Mouse (Mus musculus): ENCODE data around the gene Kirrel2. TPM values are rescaled to one million over a fixed set of nuclear protein-coding genes. Genes with fewer than 3 reads are reported as not detected.

The Kirrel2 gene
- polyA plus RNA-seq, 1 experiment from 2014 or later: 0.52 TPM

- H3K27ac ChIP-seq: peak within 1 kb of the TSS; percentile 50
- H3K36me3 ChIP-seq: 0 out of 2 replicates have a peak, but pooled peaks cover 12% of the 10 kb centered on the region
- peaks cover 2% of the 10 kb centered on the region; the same call in 1 of the 2 replicates for H3K9me3 ChIP-seq
- H3K4me1 ChIP-seq: peaks cover 8% of the 10 kb centered on the region; the same call in 1 of the 2 replicates
- H3K27me3 ChIP-seq: peaks cover 44% of the 10 kb centered on the region
- H3K9ac ChIP-seq: peak within 1 kb of the TSS; percentile 77
- H3K4me3 ChIP-seq: peak within 1 kb of the TSS; percentile 78
- H3K4me2 ChIP-seq (replicated peaks): peak within 1 kb of the TSS; percentile 73
- WGBS: 1% methylated on average over 71 of the region's 72 CpGs
- peak; percentile 58 for ATAC-seq (ENCODE audit: insufficient number of reproducible peaks, insufficient read depth, low FRiP score, low TSS enrichment)
Observed at GRCm38 (mm10) chr7:30444971-30445751, 12.3 kb downstream of the Kirrel2 start, which contains the start of gene Aplp1. Gene Aplp1 (minus strand): TSS chr7:30445535.

GRCm38 (mm10) chr7:30444154-30444970 lies 13.1 kb downstream of the Kirrel2 start:
- peaks cover 8% of the 10 kb centered on the region; the same call in 1 of the 2 replicates for H3K4me1 ChIP-seq
- peaks cover 2% of the 10 kb centered on the region; the same call in 1 of the 2 replicates for H3K9me3 ChIP-seq
- H3K27ac ChIP-seq: peak overlapping the region; percentile 50; the same call in 1 of the 2 replicates
- H3K4me2 ChIP-seq (replicated peaks): peak overlapping the region; percentile 73
- H3K4me3 ChIP-seq: peak overlapping the region; percentile 78
- WGBS: under 1% methylated on average over 38 of the region's 38 CpGs
- H3K36me3 ChIP-seq: 0 out of 2 replicates have a peak, but pooled peaks cover 12% of the 10 kb centered on the region
- H3K27me3 ChIP-seq: peaks cover 45% of the 10 kb centered on the region
- H3K9ac ChIP-seq: peak overlapping the region; percentile 77
- peak; percentile 17; the same call in 1 of the 2 replicates for ATAC-seq (ENCODE audit: insufficient number of reproducible peaks, insufficient read depth, low FRiP score, low TSS enrichment)

- Histone ChIP-seq H3K4me3 (peak overlapping the region; percentile 78; the same call in 1 of the 2 replicates), H3K9ac (no peak overlapping the region)
- 26% methylated on average over 9 of the region's 9 CpGs for WGBS
Observed at GRCm38 (mm10) chr7:30443696-30444095, 13.8 kb downstream of the Kirrel2 start.

GRCm38 (mm10) chr7:30440697-30441096 lies 16.8 kb downstream of the Kirrel2 start:
- ATAC-seq (ENCODE audit: insufficient number of reproducible peaks, insufficient read depth, low FRiP score, low TSS enrichment): no peak
- WGBS: 49% methylated on average over 2 of the region's 5 CpGs
- H3K4me2 ChIP-seq (replicated peaks): no peak overlapping the region
- peaks cover 8% of the 10 kb centered on the region; the same call in 1 of the 2 replicates for H3K4me1 ChIP-seq
- no peak overlapping the region for H3K9ac ChIP-seq
- no peak overlapping the region for H3K27ac ChIP-seq
- H3K27me3 ChIP-seq: peaks cover 56% of the 10 kb centered on the region
- H3K36me3 ChIP-seq: peaks cover 15% of the 10 kb centered on the region; the same call in 1 of the 2 replicates
- no peak overlapping the region for H3K4me3 ChIP-seq
- H3K9me3 ChIP-seq: no peaks in the 10 kb centered on the region

More at GRCm38 (mm10) chr7:30443696-30444095, 13.8 kb downstream of the Kirrel2 start:
- Histone ChIP-seq H3K36me3 (0 out of 2 replicates have a peak, but pooled peaks cover 12% of the 10 kb centered on the region), H3K27me3 (peaks cover 51% of the 10 kb centered on the region), H3K9me3 (peaks cover 2% of the 10 kb centered on the region; the same call in 1 of the 2 replicates), H3K4me2 (replicated peaks) (peak overlapping the region; percentile 73), H3K27ac (no peak overlapping the region), H3K4me1 (peaks cover 8% of the 10 kb centered on the region; the same call in 1 of the 2 replicates)
- no peak for ATAC-seq (ENCODE audit: insufficient number of reproducible peaks, insufficient read depth, low FRiP score, low TSS enrichment)

GRCm38 (mm10) chr7:30439734-30440133 lies 17.8 kb downstream of the Kirrel2 start:
- Histone ChIP-seq H3K4me2 (replicated peaks) (no peak overlapping the region), H3K9me3 (no peaks in the 10 kb centered on the region), H3K27me3 (peaks cover 58% of the 10 kb centered on the region), H3K27ac (no peak overlapping the region), H3K9ac (no peak overlapping the region), H3K4me3 (no peak overlapping the region), H3K4me1 (peaks cover 8% of the 10 kb centered on the region; the same call in 1 of the 2 replicates), H3K36me3 (peaks cover 20% of the 10 kb centered on the region; the same call in 1 of the 2 replicates)
- no peak for ATAC-seq (ENCODE audit: insufficient number of reproducible peaks, insufficient read depth, low FRiP score, low TSS enrichment)
- WGBS: 70% methylated on average over 13 of the region's 13 CpGs

GRCm38 (mm10) chr7:30436879-30437278 lies 20.6 kb downstream of the Kirrel2 start:
- Histone ChIP-seq H3K9me3 (no peaks in the 10 kb centered on the region), H3K36me3 (peaks cover 8% of the 10 kb centered on the region; the same call in 1 of the 2 replicates), H3K4me3 (no peak overlapping the region), H3K27me3 (peaks cover 32% of the 10 kb centered on the region), H3K9ac (no peak overlapping the region), H3K27ac (no peak overlapping the region), H3K4me1 (no peaks in the 10 kb centered on the region), H3K4me2 (replicated peaks) (no peak overlapping the region)
- WGBS: 16% methylated on average over 10 of the region's 10 CpGs
- no peak for ATAC-seq (ENCODE audit: insufficient number of reproducible peaks, insufficient read depth, low FRiP score, low TSS enrichment)

GRCm38 (mm10) chr7:30435156-30435555 lies 22.3 kb downstream of the Kirrel2 start:
- H3K27me3 ChIP-seq: peaks cover 29% of the 10 kb centered on the region
- H3K9me3 ChIP-seq: no peaks in the 10 kb centered on the region
- H3K36me3 ChIP-seq: peaks cover 8% of the 10 kb centered on the region; the same call in 1 of the 2 replicates
- no peak overlapping the region for H3K9ac ChIP-seq
- 46% methylated on average over 9 of the region's 9 CpGs for WGBS
- no peaks in the 10 kb centered on the region for H3K4me1 ChIP-seq
- H3K27ac ChIP-seq: no peak overlapping the region
- ATAC-seq (ENCODE audit: insufficient number of reproducible peaks, insufficient read depth, low FRiP score, low TSS enrichment): no peak
- no peak overlapping the region for H3K4me2 ChIP-seq (replicated peaks)
- no peak overlapping the region for H3K4me3 ChIP-seq

- H3K9ac ChIP-seq: no peak overlapping the region
- H3K4me3 ChIP-seq: no peak overlapping the region
- peaks cover 8% of the 10 kb centered on the region; the same call in 1 of the 2 replicates for H3K36me3 ChIP-seq
- no peak overlapping the region for H3K27ac ChIP-seq
- H3K4me1 ChIP-seq: no peaks in the 10 kb centered on the region
- no peaks in the 10 kb centered on the region for H3K9me3 ChIP-seq
- ATAC-seq (ENCODE audit: insufficient number of reproducible peaks, insufficient read depth, low FRiP score, low TSS enrichment): no peak
- no peak overlapping the region for H3K4me2 ChIP-seq (replicated peaks)
- H3K27me3 ChIP-seq: peaks cover 25% of the 10 kb centered on the region
- WGBS: 70% methylated on average over 10 of the region's 10 CpGs
Observed at GRCm38 (mm10) chr7:30434701-30435100, 22.8 kb downstream of the Kirrel2 start.

- no peak overlapping the region for H3K9ac ChIP-seq
- 3% methylated on average over 10 of the region's 10 CpGs for WGBS
- H3K27me3 ChIP-seq: peaks cover 23% of the 10 kb centered on the region
- ATAC-seq (ENCODE audit: insufficient number of reproducible peaks, insufficient read depth, low FRiP score, low TSS enrichment): no peak
- no peaks in the 10 kb centered on the region for H3K9me3 ChIP-seq
- no peaks in the 10 kb centered on the region for H3K4me1 ChIP-seq
- no peak overlapping the region for H3K4me3 ChIP-seq
- H3K4me2 ChIP-seq (replicated peaks): no peak overlapping the region
- H3K36me3 ChIP-seq: peaks cover 8% of the 10 kb centered on the region; the same call in 1 of the 2 replicates
- H3K27ac ChIP-seq: no peak overlapping the region
Observed at GRCm38 (mm10) chr7:30434238-30434637, 23.3 kb downstream of the Kirrel2 start.

- Histone ChIP-seq H3K9me3 (no peaks in the 10 kb centered on the region), H3K27me3 (peaks cover 12% of the 10 kb centered on the region; the same call in 1 of the 2 replicates), H3K4me2 (replicated peaks) (no peak overlapping the region), H3K4me3 (no peak overlapping the region), H3K27ac (no peak overlapping the region), H3K4me1 (no peaks in the 10 kb centered on the region), H3K9ac (no peak overlapping the region), H3K36me3 (peaks cover 15% of the 10 kb centered on the region)
- WGBS: 17% methylated on average over 3 of the region's 3 CpGs
- no peak for ATAC-seq (ENCODE audit: insufficient number of reproducible peaks, insufficient read depth, low FRiP score, low TSS enrichment)
Observed at GRCm38 (mm10) chr7:30431793-30432192, 25.7 kb downstream of the Kirrel2 start.

GRCm38 (mm10) chr7:30430191-30430590 lies 27.3 kb downstream of the Kirrel2 start:
- Histone ChIP-seq H3K9ac (no peak overlapping the region), H3K27ac (no peak overlapping the region), H3K9me3 (no peaks in the 10 kb centered on the region), H3K4me3 (no peak overlapping the region), H3K4me1 (no peaks in the 10 kb centered on the region), H3K36me3 (peaks cover 19% of the 10 kb centered on the region), H3K4me2 (replicated peaks) (no peak overlapping the region), H3K27me3 (no peaks in the 10 kb centered on the region)
- WGBS: 46% methylated on average over 2 of the region's 2 CpGs
- ATAC-seq (ENCODE audit: insufficient number of reproducible peaks, insufficient read depth, low FRiP score, low TSS enrichment): no peak
